Mouse (Mus musculus): ENCODE results near the gene Atp2c2.

DNA sequence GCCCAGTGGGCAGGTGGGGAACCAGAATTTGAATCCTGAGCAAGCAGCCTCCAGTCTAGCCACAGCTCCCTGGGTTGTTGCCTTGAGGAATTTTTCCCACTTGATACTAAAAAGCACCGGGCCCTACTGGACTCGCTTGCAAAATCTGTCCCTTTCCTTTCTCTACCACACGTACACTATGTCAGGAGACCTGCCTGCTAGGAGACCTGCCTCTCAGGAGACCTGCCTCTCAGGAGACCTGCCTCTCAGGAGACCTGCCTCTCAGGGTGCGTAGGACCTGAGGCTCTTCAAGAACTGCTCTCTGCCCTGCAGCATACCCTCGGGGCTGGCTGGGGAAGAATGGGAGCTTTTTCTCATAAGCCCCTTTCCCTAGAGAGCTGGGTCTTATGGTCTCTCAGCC is 13.6 kb downstream of the Atp2c2 start:
- TF ChIP-seq CTCF (IDR thresholded peaks at IDR 0.05; ENCODE audit: low read depth, low read length) (no peak), EP300 (IDR thresholded peaks at IDR 0.05; ENCODE audit: insufficient read depth, low read depth, low read length) (no peak), POLR2A (IDR thresholded peaks at IDR 0.05; ENCODE audit: insufficient read depth, low read length) (no peak)

Data from ES-Bruce4 (cell line).